Mouse (Mus musculus): ENCODE data around the gene Lsm10. TPM values are rescaled to one million over a fixed set of nuclear protein-coding genes. Genes with fewer than 3 reads are reported as not detected.
"Not testable (repeated sequence)": the region's sequence is repeated elsewhere in the genome, so short reads cannot be mapped to it uniquely, and the experiment has no call there.

The Lsm10 gene
- polyA plus RNA-seq, 1 experiment = 24.1 TPM

DNA sequence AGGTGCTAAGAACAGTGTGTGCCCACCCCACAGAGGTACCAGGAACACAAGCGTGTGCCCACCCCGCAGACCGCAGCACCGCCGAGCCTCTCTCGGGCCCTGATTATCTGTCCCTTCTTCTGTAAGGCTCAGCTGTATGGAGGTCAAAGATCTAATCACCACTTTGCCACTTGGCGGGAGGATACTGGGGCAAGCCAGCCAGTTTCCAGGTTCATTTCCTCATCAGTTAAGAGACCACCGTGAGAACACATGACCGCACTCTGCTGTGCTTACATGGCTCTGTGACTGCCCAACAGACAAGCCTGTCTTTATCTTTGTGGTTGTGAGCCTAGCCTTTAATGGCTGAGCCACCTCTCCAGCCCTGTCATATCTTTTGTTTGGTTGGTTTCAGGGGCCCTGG lies 13.4 kb upstream of the Lsm10 start:
- H3K4me3 ChIP-seq (ENCODE audit: insufficient read depth, low read depth, low read length) = no peak overlapping the region
- H3K4me1 ChIP-seq (ENCODE audit: control insufficient read depth, insufficient read depth, insufficient read length, low read length) = peaks cover 8% of the 10 kb centered on the region; the same call in 1 of the 2 replicates
- no peak overlapping the region for H3K27ac ChIP-seq (replicated peaks; ENCODE audit: low read depth, low read length)

DNA sequence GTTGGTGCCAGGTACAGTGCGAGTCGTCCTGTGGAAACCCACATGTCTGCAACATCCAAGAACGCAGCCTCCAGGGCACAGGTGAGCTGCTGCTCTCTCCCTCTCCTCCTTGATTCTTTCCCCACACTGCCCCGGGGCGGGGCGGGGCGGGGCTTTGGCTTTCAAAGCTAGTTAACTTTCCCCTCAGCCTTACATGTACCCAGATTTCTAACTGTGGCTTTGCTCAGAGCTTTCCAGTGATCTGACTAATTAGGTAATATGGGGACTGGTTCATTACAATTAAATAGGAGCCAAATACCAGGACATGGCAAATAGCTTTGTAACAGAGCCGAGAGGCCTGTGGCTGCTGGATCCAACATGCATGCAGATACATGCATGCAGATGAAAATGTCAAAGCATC lies 12.0 kb upstream of the Lsm10 start:
- H3K27ac ChIP-seq (replicated peaks; ENCODE audit: low read depth, low read length) = no peak overlapping the region
- no peak overlapping the region for H3K4me3 ChIP-seq (ENCODE audit: insufficient read depth, low read depth, low read length)
- H3K4me1 ChIP-seq (ENCODE audit: control insufficient read depth, insufficient read depth, insufficient read length, low read length) = peaks cover 6% of the 10 kb centered on the region; the same call in 1 of the 2 replicates

DNA sequence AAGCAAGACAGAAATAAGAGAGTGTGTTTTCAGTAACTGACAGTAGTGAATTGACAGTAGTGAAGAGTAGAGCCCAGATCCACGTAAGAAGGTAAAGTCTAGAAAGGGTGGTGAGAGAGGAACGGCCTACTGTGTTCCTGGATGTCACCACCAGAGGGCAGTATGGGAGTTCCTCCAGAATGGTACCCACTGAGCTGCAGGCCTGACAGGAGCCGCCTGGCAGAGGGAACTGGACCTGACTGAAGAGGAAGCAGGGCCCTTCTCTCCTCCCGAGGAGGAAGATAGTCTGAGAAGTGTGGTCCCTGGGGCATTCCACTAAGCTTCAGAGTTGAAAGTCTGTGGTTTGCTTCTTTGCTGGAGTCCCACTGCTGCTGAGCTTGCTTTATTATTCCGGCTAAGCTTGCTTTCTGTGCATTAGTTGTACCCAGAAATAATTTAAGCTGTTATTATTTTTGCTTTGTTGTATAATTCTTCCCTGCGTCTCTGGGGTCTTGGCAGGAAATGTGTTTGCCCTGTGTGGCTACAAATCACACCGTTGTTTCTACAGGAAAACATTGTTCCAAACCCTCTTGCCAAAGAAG lies 10.3 kb upstream of the Lsm10 start:
- Histone ChIP-seq H3K27ac (replicated peaks; ENCODE audit: low read depth, low read length) (no peak overlapping the region; the same call in 1 of the 2 replicates), H3K4me3 (ENCODE audit: insufficient read depth, low read depth, low read length) (no peak overlapping the region), H3K4me1 (ENCODE audit: control insufficient read depth, insufficient read depth, insufficient read length, low read length) (0 out of 2 replicates have a peak, but pooled peaks cover 2% of the 10 kb centered on the region)

DNA sequence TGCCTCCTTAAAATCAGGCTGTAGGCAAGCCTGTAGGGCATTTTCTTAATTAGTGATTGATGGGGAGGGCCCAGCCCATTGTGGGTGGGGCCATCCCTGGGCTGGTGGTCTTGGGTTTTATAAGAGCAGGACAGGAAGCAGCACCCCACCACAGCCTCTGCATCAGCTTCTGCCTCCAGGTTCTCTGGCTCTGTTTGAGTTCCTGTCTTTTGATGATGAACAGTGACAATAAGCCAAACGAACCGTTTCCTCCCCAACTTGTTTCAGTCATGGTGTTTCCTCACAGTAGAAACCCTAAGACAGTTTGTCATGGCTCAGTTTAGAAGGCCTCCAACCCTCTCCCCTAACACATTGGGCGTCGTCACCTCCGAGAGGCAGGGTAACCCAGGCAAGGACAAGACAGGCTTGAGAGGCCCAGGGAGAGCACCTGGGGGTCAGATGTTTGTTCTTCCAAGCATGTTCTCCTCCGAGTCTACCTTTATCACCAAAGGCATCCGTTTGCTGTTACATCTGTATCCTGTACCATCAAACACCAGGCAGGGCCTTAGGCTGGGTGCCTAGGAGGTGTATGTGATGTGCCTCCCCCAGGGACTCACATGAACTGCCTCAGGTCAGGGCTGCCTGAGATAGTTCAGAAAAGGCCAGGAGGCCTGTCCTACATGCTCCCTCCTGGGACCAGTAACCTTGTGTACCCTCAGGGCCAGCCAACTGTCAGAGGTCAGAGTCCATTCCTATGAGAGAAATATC lies 6.1 kb upstream of the Lsm10 start:
- Histone ChIP-seq H3K4me3 (ENCODE audit: insufficient read depth, low read depth, low read length) (no peak overlapping the region), H3K4me1 (ENCODE audit: control insufficient read depth, insufficient read depth, insufficient read length, low read length) (no peaks in the 10 kb centered on the region), H3K27ac (replicated peaks; ENCODE audit: low read depth, low read length) (no peak overlapping the region)

DNA sequence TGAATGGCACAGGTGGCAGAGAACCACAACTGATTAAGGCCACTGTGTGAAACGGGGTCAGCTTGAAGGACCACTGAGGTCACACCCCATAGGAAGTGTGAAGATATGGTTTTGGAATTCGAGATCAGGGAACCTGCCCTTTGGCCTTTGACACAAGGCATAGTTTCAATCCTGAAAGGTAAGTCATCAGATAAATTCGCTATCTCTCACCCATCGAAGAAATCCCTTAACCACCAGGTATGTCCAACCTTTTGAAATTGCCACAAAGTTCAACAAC lies 5.6 kb upstream of the Lsm10 start:
- no peak overlapping the region for H3K27ac ChIP-seq (replicated peaks; ENCODE audit: low read depth, low read length)
- no peak overlapping the region for H3K4me3 ChIP-seq (ENCODE audit: insufficient read depth, low read depth, low read length)
- H3K4me1 ChIP-seq (ENCODE audit: control insufficient read depth, insufficient read depth, insufficient read length, low read length) = no peaks in the 10 kb centered on the region

DNA sequence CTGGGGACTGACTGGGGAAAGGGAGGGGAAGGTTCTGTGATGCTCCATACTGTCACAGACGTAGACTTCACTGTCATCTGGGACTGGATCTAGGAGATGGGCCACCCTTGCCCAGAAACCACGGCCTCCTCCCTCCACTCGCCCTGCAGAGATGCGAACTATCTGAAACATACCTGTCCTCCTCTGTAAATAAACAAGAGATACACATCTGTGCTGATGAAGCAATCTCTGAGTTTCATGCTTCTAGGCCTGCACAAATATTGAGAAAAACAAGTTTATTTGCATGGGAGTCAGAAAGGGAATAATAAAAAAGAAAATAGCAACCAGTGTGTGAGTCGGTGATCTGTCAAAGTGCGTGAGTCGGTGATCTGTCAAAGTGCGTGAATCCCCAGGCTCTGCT lies 4.5 kb upstream of the Lsm10 start:
- Histone ChIP-seq H3K4me3 (ENCODE audit: insufficient read depth, low read depth, low read length) (no peak overlapping the region), H3K27ac (replicated peaks; ENCODE audit: low read depth, low read length) (no peak overlapping the region)

DNA sequence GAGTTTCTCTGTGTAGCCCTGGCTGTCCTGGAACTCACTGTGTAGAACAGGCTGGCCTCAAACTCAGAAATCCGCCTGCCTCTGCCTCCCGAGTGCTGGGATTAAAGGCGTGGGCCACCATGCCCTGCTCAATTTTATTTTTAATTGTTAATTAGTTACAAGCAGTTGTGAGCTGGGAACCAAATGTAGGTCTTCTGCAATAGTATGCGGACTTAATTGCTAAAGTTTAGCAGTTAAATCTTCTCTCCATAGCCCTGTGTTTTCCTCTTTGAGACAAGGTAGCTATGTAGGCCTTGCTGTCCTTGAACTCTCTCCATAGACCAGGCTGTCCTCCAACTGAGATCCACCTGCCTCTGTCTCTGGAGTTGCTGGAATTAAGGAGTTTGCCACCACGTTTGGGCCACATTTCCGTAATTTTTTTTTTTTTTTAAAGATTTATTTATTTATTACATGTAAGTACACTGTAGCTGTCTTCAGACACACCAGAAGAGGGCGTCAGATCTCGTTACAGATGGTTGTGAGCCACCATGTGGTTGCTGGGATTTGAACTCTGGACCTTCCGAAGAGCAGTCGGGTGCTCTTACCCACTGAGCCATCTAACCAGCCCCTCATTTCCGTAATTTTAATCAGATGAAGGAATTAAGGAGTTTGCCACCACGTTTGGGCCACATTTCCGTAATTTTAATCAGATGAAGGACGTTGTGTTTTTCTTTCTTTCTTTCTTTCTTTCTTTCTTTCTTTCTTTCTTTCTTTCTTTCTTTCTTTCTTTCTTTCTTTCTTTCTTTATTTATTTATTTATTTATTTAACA lies 597 bp upstream of the Lsm10 start:
- not testable (repeated sequence) for H3K4me1 ChIP-seq (ENCODE audit: control insufficient read depth, insufficient read depth, insufficient read length, low read length); H3K4me3 ChIP-seq (ENCODE audit: insufficient read depth, low read depth, low read length); H3K27ac ChIP-seq (replicated peaks; ENCODE audit: low read depth, low read length)

More for the DNA sequence above, 4.5 kb upstream of the Lsm10 start:
- no peaks in the 10 kb centered on the region for H3K4me1 ChIP-seq (ENCODE audit: control insufficient read depth, insufficient read depth, insufficient read length, low read length)

DNA sequence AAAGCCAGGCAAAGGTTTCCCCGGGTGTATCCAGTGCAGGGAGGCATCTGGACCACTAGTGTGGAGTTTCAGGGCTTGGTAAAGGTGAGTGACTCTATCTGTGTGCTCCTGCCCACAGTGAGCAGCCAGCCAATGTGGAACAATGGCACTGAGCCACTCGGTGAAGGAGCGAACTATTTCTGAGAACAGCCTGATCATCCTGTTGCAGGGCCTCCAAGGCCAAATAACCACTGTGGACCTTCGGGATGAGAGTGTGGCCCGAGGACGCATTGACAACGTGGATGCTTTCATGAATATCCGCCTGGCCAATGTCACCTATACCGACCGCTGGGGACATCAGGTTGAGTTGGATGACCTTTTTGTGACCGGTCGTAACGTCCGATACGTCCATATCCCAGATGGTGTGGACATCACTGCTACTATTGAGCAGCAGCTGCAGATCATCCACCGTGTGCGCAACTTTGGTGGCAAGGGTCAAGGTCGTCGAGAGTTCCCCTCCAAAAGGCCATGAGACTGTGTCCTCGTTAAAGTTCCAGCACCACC lies 1.4 kb downstream of the Lsm10 start:
- H3K4me3 ChIP-seq (ENCODE audit: insufficient read depth, low read depth, low read length) = no peak overlapping the region
- H3K27ac ChIP-seq (replicated peaks; ENCODE audit: low read depth, low read length) = no peak overlapping the region
- peaks cover 3% of the 10 kb centered on the region; the same call in 1 of the 2 replicates for H3K4me1 ChIP-seq (ENCODE audit: control insufficient read depth, insufficient read depth, insufficient read length, low read length)

DNA sequence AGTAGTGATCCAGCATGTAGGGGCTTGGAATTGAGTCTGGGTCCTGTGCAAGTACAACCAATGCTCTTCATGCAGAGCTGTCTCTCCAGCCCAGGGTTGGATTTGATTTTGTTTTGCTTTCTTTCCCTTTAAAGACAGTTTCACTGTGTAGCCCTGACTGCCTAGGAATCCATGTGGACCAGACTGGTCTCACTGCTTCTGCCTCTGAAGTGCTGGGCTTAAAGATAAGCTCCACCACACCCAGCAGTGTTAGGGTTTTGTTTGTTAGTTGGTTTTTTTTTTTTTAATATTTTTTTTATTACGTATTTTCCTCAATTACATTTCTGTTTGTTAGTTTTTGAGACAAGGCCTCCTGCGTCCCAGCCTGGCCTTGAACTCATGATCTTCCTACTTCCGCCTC lies 2.9 kb downstream of the Lsm10 start:
- peaks cover 3% of the 10 kb centered on the region; the same call in 1 of the 2 replicates for H3K4me1 ChIP-seq (ENCODE audit: control insufficient read depth, insufficient read depth, insufficient read length, low read length)
- H3K27ac ChIP-seq (replicated peaks; ENCODE audit: low read depth, low read length) = no peak overlapping the region
- H3K4me3 ChIP-seq (ENCODE audit: insufficient read depth, low read depth, low read length) = no peak overlapping the region

DNA sequence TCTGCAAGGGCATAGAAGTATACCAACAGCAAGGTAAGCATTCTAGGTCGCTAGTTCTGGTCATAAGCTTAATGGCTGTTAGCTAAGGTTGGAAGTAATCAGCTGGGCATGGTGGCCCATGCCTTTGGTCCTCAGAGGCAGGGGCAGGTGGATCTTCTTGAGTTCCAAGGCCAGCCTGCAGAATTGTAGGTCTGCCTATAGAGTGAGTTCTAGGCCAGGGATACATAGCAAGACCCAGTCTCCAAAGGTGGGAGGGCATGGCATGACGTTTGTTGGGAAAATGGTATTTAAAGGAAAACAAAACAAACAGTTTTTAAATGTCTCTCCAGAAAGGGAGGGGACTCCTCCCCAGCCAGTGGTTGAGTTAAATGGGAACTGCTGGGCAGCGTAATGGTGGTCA lies 4.3 kb downstream of the Lsm10 start:
- Histone ChIP-seq H3K4me1 (ENCODE audit: control insufficient read depth, insufficient read depth, insufficient read length, low read length) (peaks cover 5% of the 10 kb centered on the region; the same call in 1 of the 2 replicates), H3K27ac (replicated peaks; ENCODE audit: low read depth, low read length) (no peak overlapping the region)

DNA sequence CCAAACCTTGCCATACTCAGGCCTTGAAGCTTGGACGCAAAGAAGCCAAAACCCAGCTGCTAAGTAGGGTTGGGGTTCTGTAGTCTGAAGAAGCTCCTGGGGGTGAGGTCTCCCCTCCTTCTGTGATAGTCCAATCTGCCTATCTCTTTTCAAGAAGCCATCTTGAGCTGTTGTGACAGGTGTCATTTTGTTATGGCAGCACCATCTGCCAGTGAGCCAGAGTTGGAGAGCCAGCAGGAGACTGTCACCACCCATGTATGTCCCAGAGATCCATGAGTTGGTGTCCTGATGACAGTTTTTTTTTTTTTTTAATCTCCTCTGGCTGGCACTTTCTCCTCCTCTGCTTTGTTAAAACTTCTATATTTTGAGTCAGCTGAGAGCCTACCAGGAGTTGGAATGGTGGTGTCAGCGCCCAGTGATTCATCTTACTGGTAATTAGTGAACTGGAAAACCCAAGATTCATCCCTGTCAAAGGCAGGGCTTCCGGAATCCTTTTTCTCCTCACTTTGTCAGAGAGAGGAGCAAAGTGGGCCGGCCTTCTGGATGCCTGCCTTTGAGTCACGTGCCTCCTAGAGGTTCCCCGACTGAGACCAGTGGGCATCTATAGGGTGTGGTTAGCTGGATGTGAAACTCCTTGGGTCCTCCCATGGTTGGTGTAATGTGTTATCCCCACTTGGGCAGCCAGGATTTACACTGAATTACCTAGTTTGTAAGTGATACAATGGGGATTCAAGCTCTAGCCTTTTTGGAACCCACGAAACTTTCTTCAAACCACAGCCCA lies 5.8 kb downstream of the Lsm10 start:
- H3K4me1 ChIP-seq (ENCODE audit: control insufficient read depth, insufficient read depth, insufficient read length, low read length) = peaks cover 5% of the 10 kb centered on the region; the same call in 1 of the 2 replicates
- 0 out of 2 replicates have a peak overlapping the region, but pooled peaks have one; percentile 60 for H3K4me3 ChIP-seq (ENCODE audit: insufficient read depth, low read depth, low read length)
- H3K27ac ChIP-seq (replicated peaks; ENCODE audit: low read depth, low read length) = peak overlapping the region; percentile 97

More for the DNA sequence above, 4.3 kb downstream of the Lsm10 start:
- H3K4me3 ChIP-seq (ENCODE audit: insufficient read depth, low read depth, low read length) = no peak overlapping the region

DNA sequence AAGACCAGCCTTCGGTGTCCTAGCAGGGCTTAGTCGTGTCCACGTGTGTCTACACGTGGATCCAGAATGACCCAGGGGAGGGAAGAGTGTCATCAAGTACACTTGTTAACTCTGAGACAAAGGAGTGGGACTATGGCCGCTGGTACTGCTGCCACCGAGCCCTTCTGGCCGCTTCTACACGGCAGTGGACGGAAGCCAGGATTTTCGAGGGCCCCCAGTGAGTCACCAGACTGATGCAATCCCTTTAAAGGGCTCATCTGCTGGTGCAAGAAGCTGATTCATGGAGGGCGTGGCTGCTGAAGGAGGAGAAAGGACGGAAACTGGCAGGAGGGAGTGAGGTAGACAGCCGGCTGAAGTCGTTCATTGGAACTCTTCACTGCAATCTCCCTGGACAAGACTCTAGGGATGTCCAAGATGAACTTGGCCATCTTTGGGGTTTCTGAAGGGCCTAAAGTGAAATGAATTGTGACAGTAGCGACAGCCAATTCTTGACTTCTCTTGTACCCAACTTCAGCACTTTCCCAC lies 6.7 kb downstream of the Lsm10 start:
- Histone ChIP-seq H3K27ac (replicated peaks; ENCODE audit: low read depth, low read length) (peak overlapping the region; percentile 97), H3K4me1 (ENCODE audit: control insufficient read depth, insufficient read depth, insufficient read length, low read length) (peaks cover 11% of the 10 kb centered on the region), H3K4me3 (ENCODE audit: insufficient read depth, low read depth, low read length) (peak overlapping the region; percentile 60)

DNA sequence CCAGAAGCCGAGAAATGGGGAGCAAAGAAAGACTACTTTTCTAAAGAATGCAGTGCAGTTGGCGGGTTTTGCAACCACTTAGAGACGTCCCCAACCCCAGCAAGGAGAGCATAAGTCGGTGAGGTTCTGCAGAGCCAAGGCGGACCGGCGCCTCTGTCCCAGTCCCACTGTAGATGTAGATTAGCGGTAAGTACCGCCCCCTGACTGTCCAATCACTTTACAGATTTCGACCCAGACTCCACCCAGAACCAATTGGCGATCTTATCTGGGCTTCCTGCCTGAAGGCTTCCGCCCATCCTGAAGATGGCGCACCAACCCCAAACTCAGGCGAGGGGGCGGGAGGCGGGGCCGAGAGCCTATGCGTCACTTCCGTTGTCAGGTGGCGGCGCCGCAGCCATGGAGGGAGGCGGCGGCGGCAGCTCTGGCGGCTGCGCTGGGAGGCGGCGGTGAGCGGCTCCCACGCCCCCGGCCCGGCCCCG lies 7.2 kb downstream of the Lsm10 start, which contains the start of gene Stk40:
Gene Stk40, plus strand, starts transcription at position 368 of the 479 bp plus-strand sequence.
- Histone ChIP-seq H3K27ac (replicated peaks; ENCODE audit: low read depth, low read length) (peak within 1 kb of the TSS; percentile 97), H3K4me3 (ENCODE audit: insufficient read depth, low read depth, low read length) (peak within 1 kb of the TSS; percentile 68), H3K4me1 (ENCODE audit: control insufficient read depth, insufficient read depth, insufficient read length, low read length) (peaks cover 16% of the 10 kb centered on the region)
